Mouse (Mus musculus) adrenal gland, adult 8-10 months (tissue): Measurements from ENCODE around the gene Nectin2. TPM values are rescaled to one million over a fixed set of nuclear protein-coding genes. Genes with fewer than 3 reads are reported as not detected.

Experiments used
- DNase-seq: peaks from one replicate; pipeline ENCODE4 v3.0.0; 2022
- total RNA-seq, 4 experiments: library from RNA; stranded (reverse); gene quantifications; 2 replicates each; pipeline ENCODE4 v1.2.4; 2022

Gene Nectin2
- total RNA-seq, 4 experiments from 2014 or later = 72.1 to 116 (median 88.9) TPM

GRCm38 (mm10) chr7:19743791-19744190, 6.5 kb downstream of the Nectin2 start:
- DNase-seq = no peak

- DNase-seq = no peak
Measured at GRCm38 (mm10) chr7:19742468-19742867, 7.8 kb downstream of the Nectin2 start.

DNA sequence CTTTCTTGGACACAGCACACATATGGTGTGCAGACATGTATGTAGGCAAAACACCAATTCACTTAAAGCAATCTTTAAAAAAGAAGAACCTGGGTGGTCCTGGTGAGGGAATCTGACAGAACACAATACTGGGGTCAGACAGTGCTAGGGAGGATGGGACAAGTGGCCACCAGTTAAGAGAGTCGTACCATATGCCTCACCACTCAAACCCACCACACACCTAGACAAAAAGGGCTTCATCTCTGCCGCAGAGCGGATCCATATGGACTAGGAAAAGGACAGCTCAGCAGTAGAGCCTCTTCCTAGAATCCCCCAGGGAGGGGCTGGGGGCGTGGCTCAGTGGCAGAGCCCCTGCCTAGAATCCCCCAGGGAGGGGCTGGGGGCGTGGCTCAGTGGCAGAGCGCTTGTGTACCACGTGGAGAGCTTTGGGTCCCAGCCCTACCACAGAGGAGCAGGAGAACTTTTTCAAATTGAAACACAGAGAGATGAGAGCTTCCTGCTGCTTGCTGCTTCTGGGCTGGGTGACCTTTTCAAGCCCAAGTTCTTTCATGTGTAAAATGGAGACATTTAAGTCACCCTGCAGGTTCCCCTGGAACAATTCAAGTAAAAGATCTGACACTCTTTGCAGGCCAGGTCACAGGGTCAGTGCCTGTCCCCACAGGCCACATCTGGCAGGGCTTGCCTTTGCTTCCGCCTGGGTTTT, 8.8 kb downstream of the Nectin2 start:
- DNase-seq = no peak

DNA sequence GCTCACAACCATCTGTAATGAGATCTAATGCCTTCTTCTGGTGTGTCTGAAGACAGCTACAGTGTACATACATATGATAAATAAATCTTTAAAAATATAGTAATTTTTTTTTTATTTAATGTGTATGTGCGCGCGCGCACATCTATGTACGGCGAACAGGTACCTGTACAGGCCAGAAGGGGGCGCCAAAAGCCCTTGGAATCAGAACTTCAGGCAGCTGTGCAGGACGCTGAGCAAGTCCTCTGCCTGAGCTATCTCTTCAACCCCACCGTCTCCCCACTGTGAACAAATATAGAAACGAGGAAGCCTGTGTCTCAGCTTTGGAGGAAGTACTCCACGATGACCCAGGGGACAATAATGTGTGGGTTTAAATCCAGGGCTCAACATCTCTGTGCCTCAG, 10.0 kb downstream of the Nectin2 start:
- DNase-seq = no peak

- no peak for DNase-seq
Measured at GRCm38 (mm10) chr7:19738771-19739170, 11.5 kb downstream of the Nectin2 start.

- DNase-seq = no peak
Measured at GRCm38 (mm10) chr7:19736389-19737057, 13.8 kb downstream of the Nectin2 start.

DNA sequence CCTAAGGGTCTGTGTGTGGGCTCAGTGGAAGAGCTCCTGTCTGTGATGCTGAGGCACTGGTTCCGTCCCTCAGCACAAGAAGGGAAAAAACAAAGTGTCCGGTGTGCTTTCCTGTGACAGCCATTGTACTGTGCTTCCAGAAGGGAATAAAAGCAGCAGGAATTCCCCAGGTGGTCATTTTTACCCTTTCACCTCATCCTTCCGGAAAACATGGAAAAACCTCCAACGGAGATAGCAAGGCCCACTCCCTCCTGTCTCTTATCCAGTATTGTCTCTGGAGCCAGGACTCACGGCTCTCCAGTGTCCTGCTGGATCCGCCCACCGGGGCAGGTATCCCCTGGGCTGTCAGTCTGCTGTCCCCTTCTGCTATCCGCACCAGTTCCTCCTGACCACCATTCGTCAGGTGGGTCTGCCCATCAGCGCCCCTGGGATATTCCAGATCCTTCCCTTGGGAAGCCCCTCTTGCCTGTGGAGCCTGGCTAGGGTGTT, 16.1 kb downstream of the Nectin2 start:
- DNase-seq = no peak

GRCm38 (mm10) chr7:19726541-19726940, 23.7 kb downstream of the Nectin2 start:
- no peak for DNase-seq

- DNase-seq = no peak
Measured at GRCm38 (mm10) chr7:19724167-19724566, 26.1 kb downstream of the Nectin2 start.

- DNase-seq = no peak
Measured at GRCm38 (mm10) chr7:19722754-19723195, 27.5 kb downstream of the Nectin2 start.

- no peak for DNase-seq
Measured at GRCm38 (mm10) chr7:19719200-19719599, 31.1 kb downstream of the Nectin2 start.

DNA sequence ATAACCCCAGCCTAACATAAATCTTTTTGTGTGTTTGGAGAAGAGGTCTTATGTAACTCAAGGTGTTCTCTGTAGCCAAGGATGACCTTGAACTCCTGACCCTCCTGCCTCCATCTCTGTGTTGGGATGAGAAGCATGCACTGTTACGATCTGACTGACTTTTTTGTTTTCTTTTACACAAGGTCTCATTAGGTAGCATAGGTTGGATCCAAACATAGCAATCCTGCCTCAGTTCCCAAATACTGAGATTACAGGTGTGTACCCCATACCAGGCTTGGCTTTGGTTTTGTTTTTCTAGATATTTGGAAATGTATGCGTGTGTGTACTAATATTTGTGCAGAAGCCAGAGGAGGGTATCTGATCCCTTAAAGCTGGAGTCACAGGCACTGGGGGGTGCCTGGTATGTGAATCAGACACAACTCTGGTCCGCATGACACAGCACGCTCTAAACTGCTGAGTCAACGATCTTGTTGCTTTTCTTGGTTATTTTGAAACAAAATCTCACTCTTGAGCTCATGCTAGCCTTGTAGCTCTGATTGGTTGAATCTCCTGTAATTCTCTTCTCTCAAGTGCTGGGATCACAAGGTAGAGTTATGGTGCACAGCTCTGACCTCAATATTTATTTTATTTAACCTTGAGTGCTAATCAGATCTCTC, 31.9 kb downstream of the Nectin2 start:
- DNase-seq = no peak

- no peak for DNase-seq
Measured at GRCm38 (mm10) chr7:19717346-19717745, 32.9 kb downstream of the Nectin2 start.

GRCm38 (mm10) chr7:19716822-19717221, 33.5 kb downstream of the Nectin2 start:
- DNase-seq = no peak

DNA sequence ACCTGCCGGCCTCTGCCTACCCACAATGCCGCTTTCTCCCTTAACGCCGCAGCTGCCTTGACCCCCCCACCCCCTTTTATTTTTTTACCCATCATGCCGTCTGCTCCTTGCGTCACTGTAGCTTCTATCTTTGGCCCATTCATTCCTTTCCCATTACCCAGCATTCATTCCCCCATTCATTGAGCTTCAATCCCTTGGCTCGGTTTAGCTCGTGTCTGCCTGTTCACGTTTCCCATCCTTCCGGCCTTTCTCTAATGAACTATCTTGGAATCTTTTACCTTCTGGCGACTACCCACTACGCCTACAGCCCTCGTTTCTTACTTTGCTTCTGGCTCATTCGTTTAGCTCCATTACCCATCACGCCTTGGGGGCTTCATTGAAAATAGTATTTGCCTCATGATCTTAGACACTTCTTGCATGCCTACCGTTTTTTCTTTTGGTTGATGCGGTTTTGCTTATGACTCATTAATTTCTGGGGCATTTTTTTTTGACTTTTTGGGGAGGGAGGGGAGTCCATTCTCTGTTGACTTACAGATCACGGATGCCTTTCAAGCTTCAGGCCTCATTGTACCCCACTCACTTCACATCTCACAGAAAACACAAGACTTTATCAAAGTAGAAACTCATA, 34.1 kb downstream of the Nectin2 start:
- no peak for DNase-seq

DNA sequence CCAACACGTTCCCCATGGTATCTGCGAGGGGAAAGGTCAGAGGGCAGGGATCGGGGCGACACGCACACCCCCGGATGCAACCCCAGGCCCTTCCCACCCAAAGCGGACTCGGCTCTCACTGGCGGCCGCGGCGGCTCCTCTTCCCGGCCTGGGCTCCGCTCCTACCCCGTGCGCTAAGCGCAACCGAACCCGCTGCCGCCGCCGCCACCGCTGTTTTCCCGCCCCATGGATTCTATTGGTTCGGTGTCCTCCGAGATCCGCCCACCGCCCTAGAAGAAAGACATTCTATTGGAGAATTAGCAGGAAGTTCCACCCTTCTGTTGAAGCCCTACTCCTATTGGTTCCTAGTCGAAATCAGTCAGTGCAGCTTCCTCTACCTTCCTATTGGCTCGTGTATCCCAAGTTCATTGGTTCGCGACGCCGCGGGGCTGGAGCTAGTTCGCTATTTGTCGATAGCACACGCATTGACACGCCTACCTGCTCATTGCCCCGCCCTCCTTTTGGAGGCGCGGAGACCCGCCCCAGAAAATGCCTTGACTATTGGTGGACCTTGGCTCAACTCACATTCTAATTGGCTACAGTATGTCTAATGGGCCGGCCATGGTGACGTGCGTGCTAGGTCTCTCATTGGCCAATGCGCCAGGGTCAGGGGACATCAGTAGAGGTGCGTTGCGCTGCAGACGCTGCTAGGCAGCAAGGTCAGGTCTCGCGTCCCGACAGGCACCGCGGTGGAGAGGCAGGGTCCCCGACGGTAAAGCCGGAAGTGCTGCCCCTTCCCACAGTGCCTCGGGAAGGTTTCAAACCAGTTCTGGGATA, 34.8 kb downstream of the Nectin2 start, which contains the start of gene Tomm40:
Tomm40 (minus strand) TSS at position 200 of the 816 bp plus-strand sequence.
- DNase-seq = peak; percentile 100

DNA sequence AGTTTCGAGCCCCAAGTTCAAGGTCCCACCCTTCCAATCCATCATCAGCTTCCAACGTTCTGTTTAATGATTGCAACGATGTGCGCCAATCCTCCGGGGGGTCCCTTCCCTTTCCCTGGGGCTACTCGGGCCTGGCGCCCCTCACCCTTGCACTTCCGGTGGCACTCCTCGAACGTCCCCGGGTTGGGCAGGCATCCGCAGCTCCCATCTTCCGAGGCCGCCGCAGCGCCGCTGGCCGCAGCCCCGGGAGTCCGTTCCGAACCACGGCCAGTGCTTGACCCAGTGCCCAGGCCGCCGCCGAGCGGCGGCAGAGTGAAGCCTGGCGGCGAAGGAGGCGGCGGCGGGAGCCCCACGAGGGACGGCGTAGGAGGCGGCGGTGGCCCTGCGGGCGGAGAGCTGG, 35.4 kb downstream of the Nectin2 start:
- DNase-seq = no peak

DNA sequence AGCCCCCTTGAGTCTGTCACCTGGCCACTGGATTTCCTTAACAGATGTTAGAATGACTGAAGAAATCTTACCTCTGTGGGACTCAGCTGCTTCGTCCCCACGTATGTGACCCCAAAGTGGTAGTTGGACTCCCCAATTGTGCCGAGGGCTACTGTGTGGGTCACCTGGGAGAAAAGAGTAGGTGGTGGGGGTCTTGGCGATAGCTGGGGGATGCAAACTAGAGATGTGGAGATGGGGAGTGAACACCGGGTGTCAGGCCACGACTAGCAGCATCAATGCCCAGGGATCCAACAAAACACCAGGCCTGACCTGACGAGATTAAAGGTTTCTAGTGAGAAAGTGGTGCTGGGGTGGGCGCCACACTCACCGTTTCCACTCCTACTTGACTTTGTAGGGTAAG, 36.7 kb downstream of the Nectin2 start:
- DNase-seq = no peak

- no peak for DNase-seq
Measured at GRCm38 (mm10) chr7:19713196-19713595, 37.1 kb downstream of the Nectin2 start.

DNA sequence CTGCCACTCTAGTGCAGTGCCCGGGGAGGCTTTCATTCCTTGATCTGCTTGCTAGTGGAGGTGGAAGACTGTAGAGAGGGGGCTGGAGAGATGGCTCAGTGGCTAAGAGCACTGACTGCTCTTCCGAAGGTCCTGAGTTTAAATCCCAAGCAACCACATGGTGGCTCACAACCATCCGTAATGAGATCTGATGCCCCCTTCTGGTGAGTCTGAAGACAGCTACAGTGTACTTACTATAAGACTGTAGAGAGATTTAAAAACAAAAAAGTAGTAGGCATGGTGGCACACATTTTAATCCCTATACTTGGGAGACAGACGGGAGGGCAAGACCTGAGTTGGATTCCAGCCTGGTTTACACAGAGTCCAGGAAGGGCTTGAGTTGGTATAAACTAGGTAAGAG, 37.9 kb downstream of the Nectin2 start:
- DNase-seq = no peak

DNA sequence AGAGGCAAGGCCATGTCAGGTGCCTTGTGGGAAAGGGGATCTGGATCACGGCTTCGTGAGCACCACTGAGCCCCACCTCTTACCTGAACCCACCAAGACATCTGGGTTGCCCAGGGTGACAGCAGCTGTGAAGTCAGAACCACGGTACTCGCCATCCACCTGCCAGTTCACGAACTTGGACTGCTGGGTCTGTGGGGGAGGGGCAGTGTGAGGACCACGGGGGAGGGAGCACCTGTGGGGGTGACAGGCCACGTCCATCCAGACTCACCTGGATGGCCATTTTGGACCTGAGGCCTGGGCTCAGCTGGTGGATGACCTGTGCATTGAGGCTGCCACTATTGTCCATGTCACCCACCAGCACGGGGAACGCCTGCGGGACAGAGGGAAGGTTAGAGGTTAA, 39.6 kb downstream of the Nectin2 start:
- DNase-seq = no peak

- DNase-seq = no peak
Measured at GRCm38 (mm10) chr7:19705271-19705670, 45.0 kb downstream of the Nectin2 start.
